Mouse (Mus musculus) kidney, embryonic 15.5 days (tissue): Measurements from ENCODE around the gene Hibadh. TPM values are rescaled to one million over a fixed set of nuclear protein-coding genes. Genes with fewer than 3 reads are reported as not detected.

Experiments used
- ATAC-seq: fragments of 200-750 bp; cut with Nextera tagmentation; replicated peaks from 2 replicates; pipeline ENCODE4 v1.8.0; 2017; ENCODE audit warnings: moderate TSS enrichment; ENCODE audit not compliant: low FRiP score
- H3K27ac ChIP-seq: fragments of 300-500 bp; sonication (generic); 2 replicates; pipeline ENCODE4 v1.5.1; 2015; ENCODE audit warnings: mild to moderate bottlenecking, inconsistent platforms
- H3K27me3 ChIP-seq: fragments of 300-500 bp; sonication (generic); 2 replicates; pipeline ENCODE4 v1.6.1; 2015; ENCODE audit warnings: inconsistent platforms
- H3K36me3 ChIP-seq: fragments of 300-500 bp; sonication (generic); 2 replicates; pipeline ENCODE4 v1.6.1; 2015; ENCODE audit warnings: inconsistent platforms
- H3K4me1 ChIP-seq: fragments of 300-500 bp; sonication (generic); 2 replicates; pipeline ENCODE4 v1.6.1; 2015; ENCODE audit warnings: inconsistent platforms
- H3K4me2 ChIP-seq: fragments of 300-500 bp; sonication (generic); 2 replicates; pipeline ENCODE4 v1.6.1; 2015; ENCODE audit warnings: moderate library complexity, mild to moderate bottlenecking, inconsistent platforms
- H3K4me3 ChIP-seq: fragments of 300-500 bp; sonication (generic); replicated peaks from 2 replicates; pipeline ENCODE4 v1.5.1; 2015; ENCODE audit warnings: mild to moderate bottlenecking, inconsistent platforms
- H3K9ac ChIP-seq: fragments of 300-500 bp; sonication (generic); 2 replicates; pipeline ENCODE4 v1.6.1; 2015; ENCODE audit warnings: mild to moderate bottlenecking, inconsistent platforms
- H3K9me3 ChIP-seq: fragments of 300-500 bp; sonication (generic); replicated peaks from 2 replicates; pipeline ENCODE4 v1.6.1; 2016; ENCODE audit warnings: inconsistent platforms
- WGBS: fragments of 180-500 bp; shearing (Covaris S2); methylation state at CpG from one replicate; pipeline ENCODE4 v1.1.7; 2015; ENCODE audit warnings: mixed read lengths; 5-methylcytosine and 5-hydroxymethylcytosine counted together
- polyA plus RNA-seq: library from polyadenylated mRNA; unstranded; fragments of >200 nt; fragmentation: Nextera tagmentation; extraction: Ambion mirVana; gene quantifications from 2 replicates; pipeline ENCODE4 v1.2.1, GENCODE M21; 2015

The Hibadh gene
- polyA plus RNA-seq, 1 experiment from 2014 or later, result 132 TPM

GRCm38 (mm10) chr6:52601117-52601516, 39.1 kb downstream of the Hibadh start:
- Histone ChIP-seq H3K4me2 (0 out of 2 replicates have a peak overlapping the region, but pooled peaks have one; percentile 35), H3K9ac (no peak overlapping the region), H3K27ac (no peak overlapping the region), H3K27me3 (no peaks in the 10 kb centered on the region), H3K4me1 (peaks cover 18% of the 10 kb centered on the region), H3K4me3 (no peak overlapping the region), H3K9me3 (no peaks in the 10 kb centered on the region), H3K36me3 (0 out of 2 replicates have a peak, but pooled peaks cover 5% of the 10 kb centered on the region)
- no peak for ATAC-seq
- 35% methylated on average over 4 of the region's 4 CpGs for WGBS

GRCm38 (mm10) chr6:52594752-52595151, 45.4 kb downstream of the Hibadh start:
- H3K9ac ChIP-seq, result no peak overlapping the region
- H3K27ac ChIP-seq, result no peak overlapping the region
- ATAC-seq, result no peak
- H3K27me3 ChIP-seq, result no peaks in the 10 kb centered on the region
- no peak overlapping the region for H3K4me3 ChIP-seq
- H3K4me2 ChIP-seq, result no peak overlapping the region
- no peaks in the 10 kb centered on the region for H3K36me3 ChIP-seq
- H3K4me1 ChIP-seq, result peaks cover 13% of the 10 kb centered on the region
- no peaks in the 10 kb centered on the region for H3K9me3 ChIP-seq
- 74% methylated on average over 1 of the region's 1 CpGs for WGBS

- no peak overlapping the region for H3K27ac ChIP-seq
- no peak overlapping the region for H3K4me2 ChIP-seq
- peaks cover 11% of the 10 kb centered on the region for H3K4me1 ChIP-seq
- H3K9ac ChIP-seq, result no peak overlapping the region
- H3K36me3 ChIP-seq, result peaks cover 7% of the 10 kb centered on the region; the same call in 1 of the 2 replicates
- no peak for ATAC-seq
- no peak overlapping the region for H3K4me3 ChIP-seq
- no peaks in the 10 kb centered on the region for H3K27me3 ChIP-seq
- H3K9me3 ChIP-seq, result no peaks in the 10 kb centered on the region
Observed at GRCm38 (mm10) chr6:52586564-52586963, 53.6 kb downstream of the Hibadh start.

GRCm38 (mm10) chr6:52584383-52584782, 55.8 kb downstream of the Hibadh start:
- Histone ChIP-seq H3K4me1 (peaks cover 9% of the 10 kb centered on the region), H3K4me2 (no peak overlapping the region), H3K36me3 (peaks cover 7% of the 10 kb centered on the region; the same call in 1 of the 2 replicates), H3K27me3 (no peaks in the 10 kb centered on the region), H3K4me3 (no peak overlapping the region), H3K9me3 (no peaks in the 10 kb centered on the region), H3K27ac (no peak overlapping the region), H3K9ac (no peak overlapping the region)
- 17% methylated on average over 8 of the region's 8 CpGs for WGBS
- peak; percentile 70 for ATAC-seq

GRCm38 (mm10) chr6:52581081-52581480, 59.1 kb downstream of the Hibadh start:
- Histone ChIP-seq H3K27ac (no peak overlapping the region), H3K9me3 (no peaks in the 10 kb centered on the region), H3K27me3 (no peaks in the 10 kb centered on the region), H3K4me1 (peaks cover 15% of the 10 kb centered on the region), H3K36me3 (no peaks in the 10 kb centered on the region), H3K9ac (no peak overlapping the region), H3K4me3 (no peak overlapping the region), H3K4me2 (no peak overlapping the region)
- 92% methylated on average over 4 of the region's 4 CpGs for WGBS
- no peak for ATAC-seq

- no peaks in the 10 kb centered on the region for H3K36me3 ChIP-seq
- ATAC-seq, result no peak
- WGBS, result 75% methylated on average over 2 of the region's 2 CpGs
Observed at GRCm38 (mm10) chr6:52578322-52578721, 61.9 kb downstream of the Hibadh start.

GRCm38 (mm10) chr6:52577270-52577669, 62.9 kb downstream of the Hibadh start:
- Histone ChIP-seq H3K27me3 (no peaks in the 10 kb centered on the region), H3K9me3 (no peaks in the 10 kb centered on the region), H3K36me3 (no peaks in the 10 kb centered on the region), H3K4me2 (no peak overlapping the region), H3K27ac (no peak overlapping the region), H3K4me3 (no peak overlapping the region), H3K9ac (no peak overlapping the region), H3K4me1 (0 out of 2 replicates have a peak, but pooled peaks cover 10% of the 10 kb centered on the region)
- no peak for ATAC-seq
- 33% methylated on average over 4 of the region's 4 CpGs for WGBS

More at GRCm38 (mm10) chr6:52578322-52578721, 61.9 kb downstream of the Hibadh start:
- Histone ChIP-seq H3K4me1 (0 out of 2 replicates have a peak, but pooled peaks cover 10% of the 10 kb centered on the region), H3K4me3 (no peak overlapping the region), H3K27ac (no peak overlapping the region), H3K9me3 (no peaks in the 10 kb centered on the region), H3K27me3 (no peaks in the 10 kb centered on the region), H3K4me2 (no peak overlapping the region), H3K9ac (no peak overlapping the region)

- WGBS, result 83% methylated on average over 6 of the region's 6 CpGs
- Histone ChIP-seq H3K27me3 (no peaks in the 10 kb centered on the region), H3K36me3 (no peaks in the 10 kb centered on the region)
Observed at GRCm38 (mm10) chr6:52568706-52569105, 71.5 kb downstream of the Hibadh start.

GRCm38 (mm10) chr6:52567327-52568299, 72.6 kb downstream of the Hibadh start:
- Histone ChIP-seq H3K4me2 (no peak overlapping the region), H3K4me3 (no peak overlapping the region), H3K9ac (no peak overlapping the region), H3K27me3 (no peaks in the 10 kb centered on the region), H3K9me3 (no peaks in the 10 kb centered on the region), H3K36me3 (no peaks in the 10 kb centered on the region), H3K4me1 (0 out of 2 replicates have a peak, but pooled peaks cover 3% of the 10 kb centered on the region), H3K27ac (no peak overlapping the region)
- no peak for ATAC-seq
- 52% methylated on average over 20 of the region's 20 CpGs for WGBS

More at GRCm38 (mm10) chr6:52568706-52569105, 71.5 kb downstream of the Hibadh start:
- Histone ChIP-seq H3K9me3 (no peaks in the 10 kb centered on the region), H3K4me3 (no peak overlapping the region), H3K27ac (no peak overlapping the region), H3K4me1 (0 out of 2 replicates have a peak, but pooled peaks cover 3% of the 10 kb centered on the region), H3K4me2 (no peak overlapping the region), H3K9ac (no peak overlapping the region)
- ATAC-seq, result no peak

GRCm38 (mm10) chr6:52565210-52565609, 75.0 kb downstream of the Hibadh start:
- no peak overlapping the region for H3K4me2 ChIP-seq
- no peak overlapping the region for H3K4me3 ChIP-seq
- no peak overlapping the region for H3K27ac ChIP-seq
- ATAC-seq, result no peak
- H3K9ac ChIP-seq, result no peak overlapping the region
- no peaks in the 10 kb centered on the region for H3K36me3 ChIP-seq
- H3K27me3 ChIP-seq, result no peaks in the 10 kb centered on the region
- WGBS, result 87% methylated on average over 5 of the region's 5 CpGs
- H3K9me3 ChIP-seq, result no peaks in the 10 kb centered on the region
- H3K4me1 ChIP-seq, result 0 out of 2 replicates have a peak, but pooled peaks cover 3% of the 10 kb centered on the region

- Histone ChIP-seq H3K36me3 (no peaks in the 10 kb centered on the region), H3K27ac (no peak overlapping the region), H3K27me3 (no peaks in the 10 kb centered on the region), H3K4me3 (no peak overlapping the region), H3K9ac (no peak overlapping the region), H3K4me2 (no peak overlapping the region), H3K9me3 (no peaks in the 10 kb centered on the region), H3K4me1 (no peaks in the 10 kb centered on the region)
- 88% methylated on average over 4 of the region's 4 CpGs for WGBS
- ATAC-seq, result no peak
Observed at GRCm38 (mm10) chr6:52562994-52563393, 77.2 kb downstream of the Hibadh start.

- 72% methylated on average over 3 of the region's 3 CpGs for WGBS
- Histone ChIP-seq H3K9ac (no peak overlapping the region), H3K4me1 (no peaks in the 10 kb centered on the region), H3K9me3 (no peaks in the 10 kb centered on the region), H3K27ac (no peak overlapping the region), H3K36me3 (peaks cover 7% of the 10 kb centered on the region; the same call in 1 of the 2 replicates), H3K4me2 (no peak overlapping the region), H3K4me3 (no peak overlapping the region), H3K27me3 (no peaks in the 10 kb centered on the region)
- ATAC-seq, result no peak
Observed at GRCm38 (mm10) chr6:52559041-52559440, 81.1 kb downstream of the Hibadh start.
